Mouse (Mus musculus): ENCODE measurements at regions not wholly inside any gene's neighbourhood (a gene's known extent, or its start where the extent isn't known, plus 50 kb on each side); places are given as distances from the start of the nearest gene placed in this dataset.

GRCm38 (mm10) chr10:24483053-24483452, 112.2 kb upstream of the Ccn2 start:
- ATAC-seq (replicated peaks), result no peak
- Histone ChIP-seq H3K9ac (replicated peaks) (no peak overlapping the region), H3K27ac (replicated peaks) (no peak overlapping the region), H3K4me2 (replicated peaks) (no peak overlapping the region), H3K4me3 (no peak overlapping the region), H3K36me3 (no peaks in the 10 kb centered on the region), H3K9me3 (no peaks in the 10 kb centered on the region), H3K27me3 (no peaks in the 10 kb centered on the region), H3K4me1 (no peaks in the 10 kb centered on the region)
- 78% methylated on average over 3 of the region's 3 CpGs for WGBS

GRCm38 (mm10) chr10:24484101-24484660, 111.1 kb upstream of the Ccn2 start:
- no peak overlapping the region for H3K4me3 ChIP-seq
- no peaks in the 10 kb centered on the region for H3K9me3 ChIP-seq
- no peak overlapping the region for H3K9ac ChIP-seq (replicated peaks)
- WGBS, result 23% methylated on average over 5 of the region's 5 CpGs
- no peaks in the 10 kb centered on the region for H3K4me1 ChIP-seq
- no peak for ATAC-seq (replicated peaks)
- no peaks in the 10 kb centered on the region for H3K27me3 ChIP-seq
- no peaks in the 10 kb centered on the region for H3K36me3 ChIP-seq
- H3K4me2 ChIP-seq (replicated peaks), result no peak overlapping the region
- H3K27ac ChIP-seq (replicated peaks), result no peak overlapping the region

GRCm38 (mm10) chr10:24485461-24485860, 109.8 kb upstream of the Ccn2 start:
- no peaks in the 10 kb centered on the region for H3K4me1 ChIP-seq
- no peak overlapping the region for H3K4me3 ChIP-seq
- no peak overlapping the region for H3K4me2 ChIP-seq (replicated peaks)
- WGBS, result 60% methylated on average over 5 of the region's 5 CpGs
- no peak for ATAC-seq (replicated peaks)
- no peaks in the 10 kb centered on the region for H3K36me3 ChIP-seq
- H3K27ac ChIP-seq (replicated peaks), result no peak overlapping the region
- H3K9me3 ChIP-seq, result no peaks in the 10 kb centered on the region
- no peaks in the 10 kb centered on the region for H3K27me3 ChIP-seq
- H3K9ac ChIP-seq (replicated peaks), result no peak overlapping the region

GRCm38 (mm10) chr10:24486224-24486623, 109.0 kb upstream of the Ccn2 start:
- Histone ChIP-seq H3K4me3 (no peak overlapping the region), H3K4me1 (no peaks in the 10 kb centered on the region), H3K27me3 (no peaks in the 10 kb centered on the region), H3K4me2 (replicated peaks) (no peak overlapping the region), H3K27ac (replicated peaks) (no peak overlapping the region), H3K36me3 (no peaks in the 10 kb centered on the region), H3K9me3 (no peaks in the 10 kb centered on the region), H3K9ac (replicated peaks) (no peak overlapping the region)
- no peak for ATAC-seq (replicated peaks)
- WGBS, result 75% methylated on average over 1 of the region's 1 CpGs

- ATAC-seq (replicated peaks), result no peak
- 86% methylated on average over 3 of the region's 3 CpGs for WGBS
Observed at GRCm38 (mm10) chr10:24487915-24488314, 107.3 kb upstream of the Ccn2 start.

GRCm38 (mm10) chr10:24490432-24490831, 104.8 kb upstream of the Ccn2 start:
- H3K27me3 ChIP-seq, result no peaks in the 10 kb centered on the region
- no peak overlapping the region for H3K4me2 ChIP-seq (replicated peaks)
- H3K4me3 ChIP-seq, result no peak overlapping the region
- no peaks in the 10 kb centered on the region for H3K9me3 ChIP-seq
- H3K36me3 ChIP-seq, result no peaks in the 10 kb centered on the region
- 70% methylated on average over 2 of the region's 2 CpGs for WGBS
- H3K9ac ChIP-seq (replicated peaks), result no peak overlapping the region
- no peak for ATAC-seq (replicated peaks)
- H3K4me1 ChIP-seq, result no peaks in the 10 kb centered on the region
- H3K27ac ChIP-seq (replicated peaks), result no peak overlapping the region

More at GRCm38 (mm10) chr10:24487915-24488314, 107.3 kb upstream of the Ccn2 start:
- Histone ChIP-seq H3K27me3 (no peaks in the 10 kb centered on the region), H3K4me3 (no peak overlapping the region), H3K4me1 (no peaks in the 10 kb centered on the region), H3K27ac (replicated peaks) (no peak overlapping the region), H3K9me3 (no peaks in the 10 kb centered on the region), H3K4me2 (replicated peaks) (no peak overlapping the region), H3K36me3 (no peaks in the 10 kb centered on the region), H3K9ac (replicated peaks) (no peak overlapping the region)

- Histone ChIP-seq H3K4me3 (no peak overlapping the region), H3K4me1 (no peaks in the 10 kb centered on the region), H3K36me3 (no peaks in the 10 kb centered on the region), H3K4me2 (replicated peaks) (no peak overlapping the region), H3K9ac (replicated peaks) (no peak overlapping the region), H3K27me3 (no peaks in the 10 kb centered on the region), H3K27ac (replicated peaks) (no peak overlapping the region), H3K9me3 (no peaks in the 10 kb centered on the region)
- 89% methylated on average over 3 of the region's 3 CpGs for WGBS
- ATAC-seq (replicated peaks), result no peak
Observed at GRCm38 (mm10) chr10:24491848-24492247, 103.4 kb upstream of the Ccn2 start.

- Histone ChIP-seq H3K27me3 (no peaks in the 10 kb centered on the region), H3K4me3 (no peak overlapping the region), H3K9ac (replicated peaks) (no peak overlapping the region), H3K4me1 (no peaks in the 10 kb centered on the region), H3K36me3 (no peaks in the 10 kb centered on the region), H3K27ac (replicated peaks) (no peak overlapping the region), H3K9me3 (no peaks in the 10 kb centered on the region), H3K4me2 (replicated peaks) (no peak overlapping the region)
- ATAC-seq (replicated peaks), result no peak
- WGBS, result 64% methylated on average over 4 of the region's 4 CpGs
Observed at GRCm38 (mm10) chr10:24493392-24493791, 101.8 kb upstream of the Ccn2 start.

- Histone ChIP-seq H3K27me3 (no peaks in the 10 kb centered on the region), H3K4me2 (replicated peaks) (no peak overlapping the region), H3K9ac (replicated peaks) (no peak overlapping the region), H3K36me3 (no peaks in the 10 kb centered on the region), H3K4me3 (no peak overlapping the region), H3K27ac (replicated peaks) (no peak overlapping the region), H3K9me3 (no peaks in the 10 kb centered on the region), H3K4me1 (no peaks in the 10 kb centered on the region)
- WGBS, result 66% methylated on average over 6 of the region's 6 CpGs
- ATAC-seq (replicated peaks), result no peak
Observed at GRCm38 (mm10) chr10:24493936-24494335, 101.3 kb upstream of the Ccn2 start.

GRCm38 (mm10) chr10:24519795-24520512, 75.3 kb upstream of the Ccn2 start:
- no peak for ATAC-seq (replicated peaks)
- H3K4me3 ChIP-seq, result no peak overlapping the region
- H3K4me2 ChIP-seq (replicated peaks), result no peak overlapping the region
- no peak overlapping the region for H3K9ac ChIP-seq (replicated peaks)
- WGBS, result 92% methylated on average over 11 of the region's 11 CpGs
- no peaks in the 10 kb centered on the region for H3K9me3 ChIP-seq
- no peaks in the 10 kb centered on the region for H3K4me1 ChIP-seq
- no peaks in the 10 kb centered on the region for H3K27me3 ChIP-seq
- no peak overlapping the region for H3K27ac ChIP-seq (replicated peaks)
- no peaks in the 10 kb centered on the region for H3K36me3 ChIP-seq

GRCm38 (mm10) chr10:24520515-24520914, 74.7 kb upstream of the Ccn2 start:
- ATAC-seq (replicated peaks), result no peak
- H3K27ac ChIP-seq (replicated peaks), result no peak overlapping the region
- no peaks in the 10 kb centered on the region for H3K4me1 ChIP-seq
- no peaks in the 10 kb centered on the region for H3K27me3 ChIP-seq
- 90% methylated on average over 3 of the region's 3 CpGs for WGBS
- H3K4me2 ChIP-seq (replicated peaks), result no peak overlapping the region
- no peaks in the 10 kb centered on the region for H3K9me3 ChIP-seq
- no peak overlapping the region for H3K9ac ChIP-seq (replicated peaks)
- H3K36me3 ChIP-seq, result no peaks in the 10 kb centered on the region
- no peak overlapping the region for H3K4me3 ChIP-seq

- H3K27ac ChIP-seq (replicated peaks), result no peak overlapping the region
- no peaks in the 10 kb centered on the region for H3K4me1 ChIP-seq
- H3K9me3 ChIP-seq, result no peaks in the 10 kb centered on the region
- H3K36me3 ChIP-seq, result no peaks in the 10 kb centered on the region
- no peaks in the 10 kb centered on the region for H3K27me3 ChIP-seq
- H3K4me2 ChIP-seq (replicated peaks), result no peak overlapping the region
- WGBS, result 57% methylated on average over 2 of the region's 2 CpGs
- H3K4me3 ChIP-seq, result no peak overlapping the region
- no peak overlapping the region for H3K9ac ChIP-seq (replicated peaks)
- no peak for ATAC-seq (replicated peaks)
Observed at GRCm38 (mm10) chr10:24532776-24533175, 62.5 kb upstream of the Ccn2 start.

- no peak overlapping the region for H3K4me2 ChIP-seq (replicated peaks)
- H3K4me3 ChIP-seq, result no peak overlapping the region
- 92% methylated on average over 11 of the region's 11 CpGs for WGBS
- no peak for ATAC-seq (replicated peaks)
- no peaks in the 10 kb centered on the region for H3K9me3 ChIP-seq
- no peaks in the 10 kb centered on the region for H3K4me1 ChIP-seq
- H3K27ac ChIP-seq (replicated peaks), result no peak overlapping the region
- no peaks in the 10 kb centered on the region for H3K27me3 ChIP-seq
- no peaks in the 10 kb centered on the region for H3K36me3 ChIP-seq
- no peak overlapping the region for H3K9ac ChIP-seq (replicated peaks)
Observed at GRCm38 (mm10) chr10:24534901-24535300, 60.3 kb upstream of the Ccn2 start.
